ENCODE assay signal across 15 mouse cellular contexts in genomic region chr2:9073851-9074250, GRCm38 (mm10).
"Had no signal": no experiment of that assay in that cellular context is flagged by ENCODE, and none has a peak within 500 bp of the region (broad histone marks: within the 10 kb centered on the region; RNA-seq: fewer than 3 reads in every experiment).

No protein-coding gene starts in this region.

- H3K36me3 ChIP-seq: neural tube, embryonic 15.5 days; stomach, embryonic 15.5 days had no signal

- DNase-seq: retina, postnatal 1 day; right cerebral cortex, adult 18-20 months; right cerebral cortex, postnatal 14 days; right cerebral cortex, postnatal 25 days; right cerebral cortex, postnatal 4 days; spleen, adult 18-20 months; thymus, adult 18-20 months; thymus, adult 2 months; thymus, postnatal 14 days; thymus, postnatal 25 days; thymus, postnatal 36 days; thymus, postnatal 4 days had no signal

- H3K27ac ChIP-seq: neural tube, embryonic 15.5 days; stomach, embryonic 15.5 days; stomach, postnatal 0 days had no signal

- H3K4me1 ChIP-seq: neural tube, embryonic 15.5 days; stomach, embryonic 15.5 days had no signal

- H3K9me3 ChIP-seq: neural tube, embryonic 15.5 days; stomach, embryonic 15.5 days had no signal

- H3K27me3 ChIP-seq: neural tube, embryonic 15.5 days; stomach, embryonic 15.5 days had no signal

- H3K9ac ChIP-seq: neural tube, embryonic 15.5 days; stomach, embryonic 15.5 days had no signal

- H3K4me3 ChIP-seq: neural tube, embryonic 15.5 days; stomach, embryonic 15.5 days had no signal

- H3K4me2 ChIP-seq: neural tube, embryonic 15.5 days; stomach, embryonic 15.5 days had no signal
